Mouse (Mus musculus) heart, embryonic 10.5 days (tissue): ENCODE measurements around the gene Tmem50b. TPM values are rescaled to one million over a fixed set of nuclear protein-coding genes. Genes with fewer than 3 reads are reported as not detected.

Experiments
- DNase-seq: peaks from one replicate; pipeline ENCODE4 v3.0.0-alpha.2; 2017; ENCODE audit warnings: low spot score
- H3K27ac ChIP-seq: fragments of 300-500 bp; sonication (generic); 2 replicates; pipeline ENCODE4 v1.5.1; 2016; ENCODE audit warnings: mild to moderate bottlenecking
- H3K27me3 ChIP-seq: fragments of 300-500 bp; sonication (generic); 2 replicates; pipeline ENCODE4 v1.6.1; 2016; ENCODE audit warnings: mild to moderate bottlenecking; ENCODE audit not compliant: poor library complexity, insufficient read depth, severe bottlenecking
- H3K36me3 ChIP-seq: fragments of 300-500 bp; sonication (generic); 2 replicates; pipeline ENCODE4 v1.6.1; 2016; ENCODE audit warnings: mild to moderate bottlenecking, moderate library complexity
- H3K4me1 ChIP-seq: fragments of 300-500 bp; sonication (generic); 2 replicates; pipeline ENCODE4 v1.6.1; 2016; ENCODE audit warnings: mild to moderate bottlenecking
- H3K4me3 ChIP-seq: fragments of 300-500 bp; sonication (generic); 2 replicates; pipeline ENCODE4 v1.5.1; 2016; ENCODE audit warnings: mild to moderate bottlenecking, moderate library complexity
- H3K9me3 ChIP-seq: fragments of 300-500 bp; sonication (generic); 2 replicates; pipeline ENCODE4 v1.6.1; 2016; ENCODE audit warnings: mild to moderate bottlenecking, moderate library complexity
- WGBS: fragments of 180-500 bp; shearing (Covaris S2); methylation state at CpG from one replicate; pipeline ENCODE4 v1.1.7; 2016; 5-methylcytosine and 5-hydroxymethylcytosine counted together
- polyA plus RNA-seq: library from polyadenylated mRNA; unstranded; fragments of >200 nt; fragmentation: Nextera tagmentation; extraction: Ambion mirVana; gene quantifications from 2 replicates; pipeline ENCODE4 v1.2.1, GENCODE M21; 2016

Tmem50b gene
- polyA plus RNA-seq, 1 experiment from 2014 or later = 44.7 TPM

GRCm38 (mm10) chr16:91553625-91554024 is 44.0 kb downstream of the Tmem50b start:
- no peaks in the 10 kb centered on the region for H3K9me3 ChIP-seq
- H3K27ac ChIP-seq = peak overlapping the region; percentile 17; the same call in 1 of the 2 replicates
- 53% methylated on average over 12 of the region's 12 CpGs for WGBS

DNA sequence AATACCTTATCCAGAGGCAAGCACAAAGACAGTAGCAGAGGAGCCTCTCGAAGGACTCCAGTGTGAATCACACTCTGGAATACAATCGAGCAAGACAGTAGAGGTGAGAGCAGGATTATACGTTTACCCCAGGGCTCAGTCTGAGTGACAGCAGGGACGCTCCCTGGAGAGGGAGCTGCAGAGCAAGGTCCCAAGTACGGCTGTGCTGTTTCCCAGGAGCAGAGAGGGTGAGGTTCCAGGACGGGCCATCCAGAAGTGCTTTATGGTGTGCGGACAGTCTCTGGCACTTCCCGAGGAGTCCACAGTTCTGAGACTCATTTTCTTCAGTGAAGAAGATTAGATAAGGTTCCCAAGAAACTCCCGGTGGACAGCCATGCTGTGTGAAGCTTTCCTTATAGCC is 45.5 kb downstream of the Tmem50b start:
- Histone ChIP-seq H3K27me3 (no peaks in the 10 kb centered on the region), H3K27ac (peak overlapping the region; percentile 73), H3K9me3 (no peaks in the 10 kb centered on the region), H3K4me3 (no peak overlapping the region), H3K36me3 (peaks cover 31% of the 10 kb centered on the region), H3K4me1 (peaks cover 72% of the 10 kb centered on the region)
- 31% methylated on average over 9 of the region's 9 CpGs for WGBS
- no peak for DNase-seq

More at GRCm38 (mm10) chr16:91553625-91554024, 44.0 kb downstream of the Tmem50b start:
- no peaks in the 10 kb centered on the region for H3K27me3 ChIP-seq
- H3K4me3 ChIP-seq = no peak overlapping the region
- peaks cover 60% of the 10 kb centered on the region for H3K4me1 ChIP-seq
- no peak for DNase-seq
- H3K36me3 ChIP-seq = peaks cover 43% of the 10 kb centered on the region

- Histone ChIP-seq H3K4me1 (peaks cover 81% of the 10 kb centered on the region), H3K27me3 (no peaks in the 10 kb centered on the region), H3K36me3 (peaks cover 24% of the 10 kb centered on the region), H3K9me3 (no peaks in the 10 kb centered on the region), H3K27ac (peak overlapping the region; percentile 73), H3K4me3 (peak overlapping the region; percentile 17; the same call in 1 of the 2 replicates)
- WGBS = 28% methylated on average over 10 of the region's 10 CpGs
- DNase-seq = no peak
These were observed 46.5 kb downstream of the Tmem50b start for GRCm38 (mm10) chr16:91551081-91551524.

GRCm38 (mm10) chr16:91549616-91550015 is 48.0 kb downstream of the Tmem50b start:
- Histone ChIP-seq H3K4me1 (peaks cover 87% of the 10 kb centered on the region), H3K27ac (peak overlapping the region; percentile 80), H3K27me3 (no peaks in the 10 kb centered on the region), H3K4me3 (peak overlapping the region; percentile 96), H3K36me3 (peaks cover 10% of the 10 kb centered on the region; the same call in 1 of the 2 replicates), H3K9me3 (no peaks in the 10 kb centered on the region)
- WGBS = 64% methylated on average over 5 of the region's 5 CpGs
- DNase-seq = no peak

DNA sequence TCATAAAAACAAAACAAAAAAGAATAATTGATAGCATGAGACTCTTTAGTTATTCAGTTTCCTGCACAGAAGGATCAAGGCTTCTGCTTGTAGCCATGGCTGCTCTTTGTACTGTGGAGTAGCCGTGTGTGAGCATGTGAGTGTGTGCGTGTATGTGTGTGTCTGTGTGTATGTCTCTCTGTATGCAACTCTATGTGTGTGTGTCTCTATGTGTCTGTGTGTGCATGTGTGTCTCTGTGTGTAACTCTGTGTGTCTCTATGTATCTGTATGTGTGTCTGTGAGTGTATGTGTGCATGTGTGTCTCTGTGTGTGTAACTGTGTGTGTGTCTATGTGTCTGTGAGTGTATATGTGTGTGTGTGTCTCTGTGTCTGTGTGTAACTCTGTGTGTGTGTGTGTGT is 48.6 kb downstream of the Tmem50b start:
- Histone ChIP-seq H3K9me3 (no peaks in the 10 kb centered on the region), H3K4me1 (peaks cover 81% of the 10 kb centered on the region), H3K4me3 (peak overlapping the region; percentile 96), H3K27ac (peak overlapping the region; percentile 99), H3K27me3 (no peaks in the 10 kb centered on the region), H3K36me3 (peaks cover 10% of the 10 kb centered on the region; the same call in 1 of the 2 replicates)
- 68% methylated on average over 2 of the region's 2 CpGs for WGBS
- no peak for DNase-seq

DNA sequence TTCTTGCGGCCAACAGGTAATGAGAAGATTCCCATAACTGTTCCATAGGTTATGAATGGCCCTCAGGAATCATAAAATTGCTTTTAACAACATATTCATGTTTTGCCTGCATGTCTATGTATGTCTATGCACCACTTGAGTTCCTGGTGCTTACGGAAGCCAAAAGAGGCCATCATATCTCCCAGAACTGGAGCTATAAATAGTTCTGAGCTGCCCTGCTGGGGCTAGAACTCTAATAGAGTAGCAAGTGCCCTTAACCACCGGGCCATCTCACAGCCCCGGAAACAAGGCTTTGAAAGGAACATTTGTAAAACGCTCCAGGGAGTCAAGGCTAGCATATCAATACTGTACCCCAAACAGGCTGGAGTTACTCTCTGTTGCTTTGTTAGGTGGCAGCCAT is 49.0 kb downstream of the Tmem50b start:
- 35% methylated on average over 5 of the region's 5 CpGs for WGBS
- peak overlapping the region; percentile 99 for H3K27ac ChIP-seq
- H3K36me3 ChIP-seq = peaks cover 10% of the 10 kb centered on the region; the same call in 1 of the 2 replicates
- peak overlapping the region; percentile 96 for H3K4me3 ChIP-seq
- H3K4me1 ChIP-seq = peaks cover 77% of the 10 kb centered on the region
- no peak for DNase-seq
- H3K27me3 ChIP-seq = no peaks in the 10 kb centered on the region
- H3K9me3 ChIP-seq = no peaks in the 10 kb centered on the region

DNA sequence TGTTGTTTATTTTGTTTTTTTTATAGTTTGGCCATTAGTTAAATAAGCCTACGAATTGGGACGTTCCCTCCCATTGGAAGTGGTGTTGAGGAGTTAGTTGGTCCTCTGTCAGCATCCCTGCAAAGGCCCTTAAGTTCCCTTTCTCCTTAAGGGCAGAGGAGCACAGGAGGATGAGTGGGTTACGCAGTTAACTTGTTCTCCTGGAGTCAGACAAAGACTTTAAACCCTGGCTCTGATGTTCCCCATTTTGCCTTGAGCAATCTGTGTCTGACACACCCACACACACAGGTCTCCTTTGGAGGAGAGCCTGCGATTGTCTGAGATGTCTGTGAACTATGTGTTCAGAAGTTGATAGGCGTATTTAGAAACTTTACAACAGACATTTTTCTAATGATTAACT is 49.6 kb downstream of the Tmem50b start:
- Histone ChIP-seq H3K36me3 (peaks cover 9% of the 10 kb centered on the region; the same call in 1 of the 2 replicates), H3K4me1 (peaks cover 71% of the 10 kb centered on the region), H3K4me3 (peak overlapping the region; percentile 96), H3K27me3 (no peaks in the 10 kb centered on the region), H3K27ac (peak overlapping the region; percentile 99), H3K9me3 (no peaks in the 10 kb centered on the region)
- DNase-seq = no peak
- 49% methylated on average over 5 of the region's 5 CpGs for WGBS

DNA sequence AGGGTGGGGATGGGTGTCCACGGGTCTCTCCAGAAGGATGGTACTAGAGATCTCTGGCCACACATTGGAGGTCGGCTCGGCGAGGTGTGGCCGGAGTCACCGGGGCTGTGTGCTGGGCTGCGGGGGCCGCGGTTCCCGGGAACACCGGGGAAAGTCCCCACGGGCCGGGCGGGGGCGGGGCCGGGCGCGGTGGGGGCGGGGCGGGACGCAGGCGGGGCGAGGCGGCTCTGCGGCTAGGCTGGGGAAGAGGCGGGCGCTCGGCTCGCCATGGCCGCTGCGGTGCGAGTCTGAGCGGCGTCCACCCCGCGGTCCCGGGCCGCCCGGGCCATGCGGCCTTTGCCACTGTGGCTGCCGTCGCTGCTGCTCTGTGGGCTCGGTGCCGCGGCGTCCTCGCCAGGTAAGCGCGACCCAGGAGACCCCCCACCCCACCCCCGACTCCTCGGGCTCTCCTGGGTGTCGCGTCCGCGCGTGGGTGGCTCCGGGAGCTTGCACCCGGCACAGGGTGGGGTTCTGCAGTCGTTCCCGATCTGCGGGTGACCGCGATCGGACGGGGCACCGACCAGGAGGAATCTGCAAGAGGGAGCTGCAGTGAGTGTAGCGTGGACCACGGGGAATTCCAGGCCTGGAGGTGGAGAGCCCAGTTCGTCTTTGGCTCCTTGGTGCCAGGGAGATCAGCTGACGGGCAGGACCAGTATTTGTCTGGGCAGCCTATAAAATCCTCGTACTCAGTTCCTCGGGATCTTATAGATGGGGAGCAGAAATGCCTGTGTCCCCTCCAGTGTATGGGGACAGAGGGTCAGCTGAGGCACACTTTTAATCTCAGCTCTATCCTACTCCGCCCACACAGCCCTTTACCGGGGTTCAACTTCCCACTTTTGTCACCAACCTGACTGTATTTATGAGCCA is 50.5 kb downstream of the Tmem50b start, which contains the start of gene Ifngr2:
TSS of gene Ifngr2 (plus strand) at position 237 of the 906 bp plus-strand sequence.
- Histone ChIP-seq H3K9me3 (no peaks in the 10 kb centered on the region), H3K4me3 (peak within 1 kb of the TSS; percentile 96), H3K27me3 (no peaks in the 10 kb centered on the region), H3K4me1 (peaks cover 63% of the 10 kb centered on the region), H3K27ac (peak within 1 kb of the TSS; percentile 99), H3K36me3 (0 out of 2 replicates have a peak, but pooled peaks cover 4% of the 10 kb centered on the region)
- DNase-seq = no peak
- WGBS = under 1% methylated on average over 53 of the region's 74 CpGs

DNA sequence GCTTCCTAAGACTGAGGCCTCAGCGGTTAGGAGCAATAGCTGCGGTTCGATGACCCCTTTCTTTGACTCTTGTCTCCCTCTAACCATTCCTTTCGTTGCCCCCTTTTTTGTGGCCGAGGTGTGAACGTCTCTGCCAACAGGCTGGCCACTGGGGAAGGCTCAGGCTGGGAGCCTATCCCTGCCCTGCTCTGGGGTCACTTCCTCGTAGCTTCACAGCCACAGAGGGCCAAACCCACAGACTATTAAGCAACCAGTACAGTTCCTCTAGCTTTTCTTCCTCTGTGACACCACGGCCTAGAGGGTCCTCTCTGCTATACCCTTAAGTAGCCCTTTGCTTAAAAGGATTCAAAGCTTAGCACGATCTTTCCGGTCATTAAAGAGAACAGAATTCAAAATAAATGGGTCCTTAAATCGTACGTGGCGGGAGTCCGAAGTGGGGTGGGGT is 51.2 kb downstream of the Tmem50b start:
- Histone ChIP-seq H3K36me3 (0 out of 2 replicates have a peak, but pooled peaks cover 4% of the 10 kb centered on the region), H3K27me3 (no peaks in the 10 kb centered on the region), H3K4me1 (peaks cover 58% of the 10 kb centered on the region), H3K9me3 (no peaks in the 10 kb centered on the region), H3K4me3 (peak overlapping the region; percentile 96), H3K27ac (peak overlapping the region; percentile 99)
- 13% methylated on average over 14 of the region's 14 CpGs for WGBS
- no peak for DNase-seq

DNA sequence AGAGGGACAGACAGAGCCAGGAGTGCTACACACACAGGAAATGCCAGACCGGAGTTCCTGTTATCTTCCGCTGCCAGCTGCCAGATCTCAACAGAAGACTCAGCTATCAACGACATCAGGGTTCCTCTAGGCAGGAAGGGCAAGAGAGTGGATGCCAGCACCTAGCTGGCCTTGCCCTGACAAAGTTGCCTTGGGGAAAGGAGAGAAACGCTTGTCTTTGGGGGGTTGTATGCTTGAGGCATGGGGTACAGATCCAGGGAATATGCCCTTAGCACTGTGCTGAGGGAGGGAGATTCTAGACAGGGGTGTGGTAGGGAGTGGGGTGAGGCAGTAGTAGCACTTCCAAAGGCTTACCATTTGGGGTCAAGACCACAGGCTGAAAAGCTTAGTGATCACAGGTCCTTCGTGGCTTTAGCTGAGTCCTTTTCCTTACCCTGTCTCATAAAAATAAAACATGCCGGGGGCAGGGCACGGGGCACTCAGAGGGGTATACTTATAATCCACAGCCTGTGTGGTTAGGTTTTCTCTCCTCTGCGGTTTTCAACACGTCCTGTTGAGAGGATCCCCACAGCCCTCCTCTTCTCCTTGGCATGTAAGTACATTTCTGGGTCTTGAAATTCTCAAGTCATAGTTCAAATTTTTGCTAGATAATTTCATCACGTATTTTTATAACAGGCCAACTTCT is 51.9 kb downstream of the Tmem50b start:
- Histone ChIP-seq H3K27ac (peak overlapping the region; percentile 99), H3K36me3 (0 out of 2 replicates have a peak, but pooled peaks cover 4% of the 10 kb centered on the region), H3K27me3 (no peaks in the 10 kb centered on the region), H3K4me3 (0 out of 2 replicates have a peak overlapping the region, but pooled peaks have one; percentile 3), H3K9me3 (no peaks in the 10 kb centered on the region), H3K4me1 (peaks cover 55% of the 10 kb centered on the region)
- no peak for DNase-seq
- 45% methylated on average over 10 of the region's 10 CpGs for WGBS

DNA sequence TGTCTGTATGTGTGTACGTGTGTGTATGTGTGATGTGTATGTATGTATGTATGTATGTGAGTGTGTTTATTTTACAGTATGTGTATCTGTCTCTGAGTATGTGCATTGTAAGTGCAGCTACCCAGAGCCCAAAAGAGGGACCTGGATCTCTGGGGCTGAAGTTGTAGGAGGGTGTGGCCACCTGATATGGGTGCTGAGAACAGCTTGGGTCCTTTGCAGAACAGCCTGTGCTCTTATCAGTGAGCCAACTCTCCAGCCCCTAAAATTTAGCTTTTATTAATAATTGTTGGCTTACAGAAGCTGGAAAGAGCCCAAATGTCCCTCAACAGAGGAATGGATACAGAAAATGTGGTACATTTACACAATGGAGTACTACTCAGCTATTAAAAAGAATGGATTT is 54.0 kb downstream of the Tmem50b start:
- no peaks in the 10 kb centered on the region for H3K9me3 ChIP-seq
- H3K4me3 ChIP-seq = no peak overlapping the region
- DNase-seq = no peak
- no peaks in the 10 kb centered on the region for H3K27me3 ChIP-seq
- H3K36me3 ChIP-seq = no peaks in the 10 kb centered on the region
- 96% methylated on average over 1 of the region's 1 CpGs for WGBS
- H3K4me1 ChIP-seq = peaks cover 41% of the 10 kb centered on the region
- no peak overlapping the region for H3K27ac ChIP-seq

DNA sequence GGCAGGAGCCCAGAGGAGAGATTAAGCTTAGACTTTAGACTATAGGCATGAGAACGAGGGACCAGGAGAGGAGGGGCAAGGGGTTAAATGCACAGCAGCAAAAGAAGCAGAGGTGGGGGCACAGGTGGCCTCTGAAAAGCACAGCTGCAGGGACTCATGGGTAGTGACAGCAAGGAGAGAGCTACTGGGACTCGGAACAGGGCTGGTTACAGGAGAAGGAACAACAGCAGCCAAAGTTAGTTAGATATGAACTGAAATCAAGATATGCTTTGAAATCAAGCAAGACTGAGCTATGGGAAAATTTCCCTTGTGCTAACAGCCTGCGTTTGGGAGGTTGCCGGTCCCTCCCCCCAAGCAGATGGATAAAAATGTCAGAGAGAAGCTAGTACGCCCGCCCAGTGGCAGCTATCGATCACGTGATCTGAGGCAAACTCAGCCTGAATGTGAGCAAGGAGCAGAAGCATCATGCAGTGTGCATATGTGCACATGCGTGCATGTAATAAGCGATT is 56.0 kb downstream of the Tmem50b start:
- H3K4me1 ChIP-seq = peaks cover 37% of the 10 kb centered on the region

More for the DNA sequence above, 56.0 kb downstream of the Tmem50b start:
- H3K9me3 ChIP-seq = no peaks in the 10 kb centered on the region
- WGBS = 35% methylated on average over 10 of the region's 10 CpGs
- H3K4me3 ChIP-seq = peak overlapping the region; percentile 28; the same call in 1 of the 2 replicates
- H3K36me3 ChIP-seq = no peaks in the 10 kb centered on the region
- peak overlapping the region; percentile 53; the same call in 1 of the 2 replicates for H3K27ac ChIP-seq
- DNase-seq = no peak
- no peaks in the 10 kb centered on the region for H3K27me3 ChIP-seq
